Mouse (Mus musculus): ENCODE measurements around the gene Pitpnm1.
A peak's percentile ranks its signal among the peaks of the same experiment; 100 is the strongest.

Pitpnm1 gene

DNA sequence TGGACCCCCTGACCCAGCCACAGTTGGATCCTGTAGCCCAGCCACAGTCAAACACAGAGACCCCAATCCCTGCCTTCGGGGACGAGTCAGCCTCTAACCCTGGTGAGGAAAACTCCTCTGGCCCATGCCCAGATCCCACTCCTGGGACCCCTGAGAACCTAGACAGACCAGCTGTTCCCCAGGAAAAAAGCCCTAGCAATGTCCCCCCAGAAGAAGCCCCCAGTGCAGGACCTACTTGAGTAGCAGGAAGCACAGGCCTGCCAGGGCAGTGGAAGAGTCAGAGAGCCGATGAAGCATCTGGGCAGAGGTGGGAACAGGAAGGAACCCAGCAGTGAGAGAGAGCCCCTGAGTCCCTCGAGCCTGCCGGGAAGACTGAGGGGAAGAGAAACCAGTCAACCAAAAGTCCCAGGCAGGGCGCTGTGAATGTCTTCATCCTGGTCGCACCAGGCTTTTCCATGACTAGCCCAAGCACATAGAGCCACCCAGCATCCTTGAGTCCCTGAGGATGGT is 44.0 kb downstream of the Pitpnm1 start, which contains the start of gene Cabp4:
TSS of gene Cabp4 (minus strand) at position 275 of the 510 bp plus-strand sequence.
- DNase-seq, result no peak

DNA sequence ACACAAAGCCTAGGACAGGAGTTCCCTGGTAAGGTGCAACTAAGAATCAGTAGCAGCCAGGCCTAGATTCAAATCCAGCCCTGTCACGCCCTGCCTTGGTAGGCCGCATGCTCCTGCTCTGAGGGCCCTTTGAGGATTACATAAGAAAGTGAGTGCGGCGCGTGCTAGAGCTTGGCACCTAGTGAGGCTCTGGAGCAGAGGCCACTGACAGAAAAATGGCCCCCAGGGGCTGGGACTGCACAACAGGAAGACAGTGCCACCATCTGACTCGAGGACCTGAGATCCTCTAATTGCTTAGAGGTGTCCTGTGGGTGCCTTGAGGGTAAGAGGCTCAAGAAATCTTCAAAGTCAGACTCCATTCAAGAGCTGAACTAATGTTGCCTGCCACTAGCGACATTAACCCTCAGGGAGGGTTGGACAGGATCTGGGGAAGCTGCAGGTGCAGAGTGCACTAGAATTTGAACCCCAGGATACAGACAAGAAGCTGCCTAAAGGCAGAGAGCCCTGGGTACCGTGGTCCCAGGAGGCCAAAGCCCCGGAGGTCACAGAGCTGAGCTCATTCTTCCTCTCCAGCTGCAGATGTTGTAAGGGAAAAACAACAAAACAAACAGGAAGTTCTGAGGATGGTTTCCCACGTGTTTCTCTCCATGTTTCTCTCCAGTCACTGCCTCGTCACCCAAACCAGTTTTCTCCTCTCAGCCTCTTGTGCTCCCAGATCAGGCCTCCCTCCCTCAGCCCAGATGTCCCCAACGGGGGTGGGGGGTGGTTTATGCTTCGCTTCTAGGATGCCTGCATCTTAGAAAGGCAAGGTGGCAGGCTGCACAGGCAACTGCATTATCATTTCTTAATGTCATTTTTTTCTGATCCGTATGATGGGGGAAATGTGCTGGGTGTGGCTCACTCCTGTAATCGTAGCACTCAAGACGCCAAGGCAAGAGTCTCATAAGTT is 45.0 kb downstream of the Pitpnm1 start:
- DNase-seq, result no peak

- DNase-seq, result no peak
Observed at GRCm38 (mm10) chr19:4145936-4146335, 46.1 kb downstream of the Pitpnm1 start.

- DNase-seq, result no peak
Observed at GRCm38 (mm10) chr19:4146366-4147021, 46.7 kb downstream of the Pitpnm1 start.

DNA sequence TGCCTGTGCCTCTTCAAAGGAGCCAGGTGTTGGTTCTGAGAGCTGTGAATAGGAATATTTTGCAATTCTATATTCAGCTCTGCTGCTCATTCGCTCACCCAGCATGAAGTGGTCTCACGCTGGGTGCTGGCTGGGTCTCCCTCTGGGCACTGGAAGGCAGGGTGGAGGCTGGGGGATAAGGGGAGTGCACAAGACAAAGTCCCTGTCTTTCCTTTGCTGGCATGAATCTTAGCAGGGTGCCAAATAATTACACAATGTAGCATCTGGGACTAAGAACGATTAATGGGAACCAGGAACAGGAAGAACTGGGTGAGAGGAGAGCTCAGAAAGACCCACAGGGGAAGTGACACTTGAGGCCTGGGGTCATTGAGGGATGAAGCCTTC is 47.2 kb downstream of the Pitpnm1 start:
- DNase-seq, result no peak

GRCm38 (mm10) chr19:4147782-4148490 is 48.1 kb downstream of the Pitpnm1 start:
- DNase-seq, result no peak

DNA sequence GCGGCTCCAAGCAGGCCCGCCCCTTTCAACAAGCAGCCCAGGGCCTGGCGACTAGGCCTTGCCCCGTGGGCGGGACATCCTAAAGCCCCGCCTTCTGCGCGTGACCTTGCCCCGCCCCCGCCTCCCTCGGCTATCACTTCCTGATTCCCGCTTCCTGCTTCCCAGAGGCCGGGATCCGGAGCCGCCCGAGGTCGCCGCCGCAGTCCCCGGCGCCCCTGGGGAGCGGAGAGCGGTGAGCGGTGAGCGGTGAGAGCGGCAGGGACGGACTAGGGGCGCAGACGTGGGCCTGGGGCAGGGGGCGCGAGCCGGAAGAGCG is 48.7 kb downstream of the Pitpnm1 start, which contains the start of gene Coro1b:
TSS of gene Coro1b (plus strand) at position 129 of the 316 bp plus-strand sequence.
- peak; percentile 96 for DNase-seq

- DNase-seq, result no peak
Observed at GRCm38 (mm10) chr19:4148819-4149218, 49.0 kb downstream of the Pitpnm1 start.

- no peak for DNase-seq
Observed at GRCm38 (mm10) chr19:4149283-4149682, 49.5 kb downstream of the Pitpnm1 start.

GRCm38 (mm10) chr19:4149764-4150461 is 50.1 kb downstream of the Pitpnm1 start:
- no peak for DNase-seq

DNA sequence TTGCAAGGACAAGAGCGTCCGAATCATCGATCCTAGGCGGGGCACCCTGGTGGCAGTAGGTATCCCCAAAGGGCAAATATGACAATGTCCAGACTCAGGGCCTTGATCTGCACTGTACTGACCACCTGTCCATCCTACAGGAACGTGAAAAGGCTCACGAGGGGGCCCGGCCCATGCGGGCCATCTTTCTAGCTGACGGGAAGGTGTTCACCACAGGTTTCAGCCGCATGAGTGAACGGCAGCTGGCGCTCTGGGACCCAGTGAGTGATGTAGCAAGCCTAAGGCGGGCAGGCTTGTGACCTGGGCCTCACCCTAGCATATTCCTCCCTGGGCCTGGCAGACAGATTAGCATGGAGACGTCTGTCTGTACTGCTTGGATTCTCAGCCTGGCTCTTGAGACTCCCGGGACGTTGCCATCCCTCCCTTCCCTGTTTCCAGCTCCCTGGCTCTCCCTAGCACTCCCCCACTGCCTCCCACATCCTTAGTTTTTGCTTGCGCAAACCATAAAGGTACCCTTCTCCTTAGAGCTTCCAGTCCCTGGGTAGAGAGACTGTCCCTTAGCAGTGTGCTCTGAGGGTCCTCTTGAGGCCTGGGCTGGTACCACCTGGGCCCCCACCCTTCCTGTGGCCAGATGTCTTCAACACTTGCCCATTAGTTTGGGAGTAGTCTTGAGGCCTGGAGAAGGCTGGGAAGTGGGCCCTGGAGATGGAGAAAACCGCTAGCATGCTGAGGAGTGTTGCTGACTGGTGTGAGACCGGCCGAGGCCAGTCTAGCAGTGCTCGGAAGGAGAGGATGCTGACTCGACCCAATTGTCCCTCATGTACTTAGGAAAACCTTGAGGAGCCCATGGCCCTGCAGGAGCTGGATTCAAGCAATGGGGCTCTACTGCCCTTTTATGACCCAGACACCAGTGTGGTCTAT is 51.0 kb downstream of the Pitpnm1 start:
- DNase-seq, result no peak

DNA sequence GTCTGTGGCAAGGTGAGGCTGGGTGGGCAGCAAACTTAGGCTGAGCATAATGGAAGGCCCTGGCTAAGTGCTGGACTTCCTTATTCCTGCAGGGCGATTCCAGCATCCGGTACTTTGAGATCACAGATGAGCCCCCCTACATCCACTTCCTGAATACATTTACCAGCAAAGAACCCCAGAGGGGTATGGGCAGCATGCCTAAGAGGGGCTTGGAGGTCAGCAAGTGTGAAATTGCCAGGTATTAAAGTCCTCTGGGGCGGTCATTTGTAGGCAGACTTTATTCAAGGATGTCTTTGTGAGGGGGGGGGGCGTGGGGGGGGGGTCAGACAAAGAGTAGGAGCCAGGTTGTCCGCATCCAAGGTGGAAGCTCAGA is 51.7 kb downstream of the Pitpnm1 start:
- DNase-seq, result no peak

GRCm38 (mm10) chr19:4151898-4152297 is 52.1 kb downstream of the Pitpnm1 start:
- no peak for DNase-seq

DNA sequence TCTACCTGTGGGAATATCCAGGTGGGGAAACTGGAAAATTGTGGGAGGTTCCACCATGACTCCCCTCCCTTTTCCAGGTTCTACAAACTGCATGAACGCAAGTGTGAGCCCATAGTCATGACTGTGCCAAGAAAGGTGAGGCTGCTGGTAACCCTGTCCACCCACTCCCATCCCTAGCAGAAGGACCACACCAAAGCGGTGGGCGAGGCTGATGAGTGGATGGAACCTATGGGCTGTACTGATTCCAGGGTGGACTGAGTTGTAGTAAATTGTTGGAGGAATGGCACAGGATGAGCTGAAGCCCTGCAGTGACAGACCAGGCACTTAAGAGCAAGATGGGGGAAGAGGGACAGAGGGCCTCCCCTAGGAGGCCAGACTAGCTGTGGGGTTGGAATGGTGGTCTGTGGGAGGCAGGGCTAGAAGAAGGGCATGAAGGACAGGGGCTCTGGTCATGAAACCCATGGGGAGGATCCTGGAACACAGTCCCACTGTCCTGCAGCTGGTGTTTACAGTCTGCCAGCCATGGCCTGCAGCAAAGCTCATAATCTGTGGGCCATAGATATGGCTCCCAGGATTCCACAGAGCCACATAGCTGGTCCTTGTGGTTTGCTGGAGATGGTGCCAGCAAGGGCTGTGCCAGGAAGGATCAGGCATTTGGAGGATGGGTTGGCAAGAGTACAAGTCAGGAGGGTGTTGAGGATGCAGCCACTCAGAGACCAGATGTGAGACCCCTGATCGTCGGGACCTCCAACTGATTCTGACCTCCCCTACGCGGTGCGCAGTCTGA is 52.8 kb downstream of the Pitpnm1 start:
- no peak for DNase-seq

GRCm38 (mm10) chr19:4153232-4153654 is 53.4 kb downstream of the Pitpnm1 start, which contains the start of gene Ptprcap:
TSS of gene Ptprcap (plus strand) at chr19:4153604.
- no peak for DNase-seq

DNA sequence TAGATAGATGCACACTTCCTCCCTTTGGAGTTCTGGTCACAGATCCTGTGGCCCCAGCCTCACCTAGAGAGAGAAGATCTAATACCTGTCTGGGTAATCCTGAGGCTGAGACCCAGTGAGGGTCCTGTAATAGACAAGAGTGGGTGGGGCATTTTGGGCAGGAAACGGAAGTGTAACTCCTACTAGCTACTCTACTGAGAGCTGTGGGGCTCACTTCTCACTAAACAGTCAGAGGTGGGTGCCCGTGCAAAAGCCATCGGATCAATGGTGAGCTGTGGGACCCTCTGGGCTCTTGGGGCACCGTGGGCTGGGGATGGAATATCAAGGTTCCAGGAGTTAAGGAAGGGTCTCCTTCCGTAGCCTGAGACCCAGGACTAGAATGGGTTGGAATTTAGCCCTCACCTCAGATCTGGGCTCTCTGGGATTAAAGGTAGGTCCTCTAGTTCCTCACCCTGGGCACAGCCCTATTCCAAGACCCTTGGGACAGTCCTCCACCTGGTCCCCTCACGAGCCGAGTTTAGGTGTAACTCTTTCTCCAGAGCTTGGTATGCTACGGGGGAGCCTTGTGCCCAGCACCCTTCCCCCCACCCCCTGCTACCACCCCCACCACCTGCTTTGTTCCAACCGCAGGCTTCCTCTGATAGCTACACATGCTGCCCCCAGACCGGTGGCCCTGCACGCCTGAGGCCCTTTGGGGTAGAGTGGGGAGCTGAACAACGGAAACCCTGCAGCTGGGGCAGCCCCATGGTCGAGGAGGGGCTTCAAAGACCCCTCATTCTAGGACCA is 54.8 kb downstream of the Pitpnm1 start:
- DNase-seq, result no peak

DNA sequence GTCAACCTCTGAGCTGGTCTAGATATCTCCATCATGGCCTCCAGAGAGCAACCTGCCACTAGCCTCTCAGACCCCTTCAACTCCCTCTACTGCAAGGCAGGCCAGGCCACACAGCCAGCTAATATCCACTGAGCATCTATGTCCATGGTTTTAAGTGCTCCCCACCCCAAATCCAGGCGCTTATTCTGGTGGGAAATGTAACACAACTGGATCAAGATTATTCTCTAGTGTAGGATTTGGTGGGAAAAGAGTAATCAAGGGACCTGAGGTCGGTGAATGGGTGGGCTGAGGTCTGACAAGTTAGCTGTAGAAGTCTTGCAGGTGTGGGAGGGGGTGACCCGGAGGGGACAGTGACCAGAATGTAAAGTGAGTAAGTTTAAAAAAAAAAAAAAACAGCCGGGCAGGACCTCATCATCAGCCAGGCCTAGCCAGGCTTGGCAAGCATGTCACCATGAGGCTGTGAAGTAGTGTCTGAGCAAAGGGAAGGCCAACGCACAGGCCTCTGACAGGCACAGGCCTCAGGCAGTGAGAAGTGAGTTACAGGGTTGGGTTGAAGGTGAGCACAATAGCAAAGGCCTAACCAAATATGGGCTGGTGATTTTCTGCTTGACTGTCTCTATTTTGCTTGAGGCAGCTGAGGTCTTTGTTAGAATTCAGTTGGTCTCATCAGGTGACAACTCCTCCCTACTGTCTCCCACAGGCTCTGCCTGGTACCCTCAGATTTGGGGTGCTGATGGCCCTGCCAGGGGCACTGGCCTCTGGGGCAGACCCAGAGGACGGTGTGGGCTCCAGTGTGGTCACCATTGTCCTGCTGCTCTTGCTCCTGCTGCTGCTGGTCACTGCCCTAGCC is 55.6 kb downstream of the Pitpnm1 start:
- DNase-seq, result no peak

- DNase-seq, result no peak
Observed at GRCm38 (mm10) chr19:4156073-4156579, 56.3 kb downstream of the Pitpnm1 start.

GRCm38 (mm10) chr19:4156771-4157170 is 57.0 kb downstream of the Pitpnm1 start:
- DNase-seq, result no peak

Measured in right cerebral cortex, postnatal 14 days (tissue).